In genomic region chr9:53794490-53794889, GRCm38 (mm10) we compare ENCODE assay signal across 13 mouse cellular contexts. TPM values are rescaled to one million over a fixed set of nuclear protein-coding genes. Genes with fewer than 3 reads are reported as not detected.
DNase-seq lines count a peak whose midpoint lies in the region; ATAC-seq and TF ChIP-seq lines count a peak whose summit lies in the region.
"Had no signal": no experiment of that assay in that cellular context is flagged by ENCODE, and none has a peak within 500 bp of the region (broad histone marks: within the 10 kb centered on the region; RNA-seq: fewer than 3 reads in every experiment).

No protein-coding gene starts in this region.

- H3K36me3 ChIP-seq in embryonic facial prominence, embryonic 12.5 days = no peaks in the 10 kb centered on the region
- no peaks in the 10 kb centered on the region for H3K36me3 ChIP-seq in heart, embryonic 11.5 days (ENCODE audit: control insufficient read depth, insufficient read depth, low read length)
- H3K36me3 ChIP-seq: heart, embryonic 12.5 days; midbrain, embryonic 13.5 days; stomach, embryonic 15.5 days had no signal

- no peak overlapping the region for H3K4me3 ChIP-seq in embryonic facial prominence, embryonic 12.5 days
- no peak overlapping the region for H3K4me3 ChIP-seq in heart, embryonic 11.5 days (ENCODE audit: low read depth, low read length)
- H3K4me3 ChIP-seq: gastrocnemius, adult 2 months; heart, embryonic 12.5 days; midbrain, embryonic 13.5 days; stomach, embryonic 15.5 days had no signal

- DNase-seq in kidney, postnatal 14 days = peak; percentile 15
- DNase-seq in kidney, adult 18-20 months = no peak
- peak; percentile 42 for DNase-seq in brain, embryonic 14.5 days (ENCODE audit: low read depth)
- peak; percentile 14 for DNase-seq in lung, postnatal 10 days
- no peak for DNase-seq in frontal cortex, postnatal 10 days (ENCODE audit: low spot score in 2 of 2)
- DNase-seq: cerebellum, adult 8-10 months; gastrocnemius, adult 2 months; thymus, postnatal 4 days had no signal

- H3K4me1 ChIP-seq in embryonic facial prominence, embryonic 12.5 days = peaks cover 9% of the 10 kb centered on the region; the same call in 1 of the 2 replicates
- no peaks in the 10 kb centered on the region for H3K4me1 ChIP-seq in heart, embryonic 11.5 days (ENCODE audit: control insufficient read depth, insufficient read depth, low read length)
- H3K4me1 ChIP-seq: heart, embryonic 12.5 days; midbrain, embryonic 13.5 days; stomach, embryonic 15.5 days had no signal

- no peak overlapping the region for H3K9ac ChIP-seq in embryonic facial prominence, embryonic 12.5 days
- H3K9ac ChIP-seq in heart, embryonic 11.5 days (ENCODE audit: low read depth, low read length) = no peak overlapping the region
- H3K9ac ChIP-seq: heart, embryonic 12.5 days; midbrain, embryonic 13.5 days; stomach, embryonic 15.5 days had no signal

- ATAC-seq in embryonic facial prominence, embryonic 12.5 days (ENCODE audit: insufficient number of reproducible peaks, insufficient read depth, low FRiP score, low TSS enrichment) = no peak
- no peak for ATAC-seq in heart, embryonic 11.5 days (replicated peaks; ENCODE audit: insufficient number of reproducible peaks, low FRiP score, low TSS enrichment)
- ATAC-seq: midbrain, embryonic 13.5 days had no signal

- whole genome bisulfite sequencing in embryonic facial prominence, embryonic 12.5 days = 39% methylated on average over 9 of the region's 9 CpGs
- WGBS in heart, embryonic 11.5 days (ENCODE audit: insufficient replicate concordance) = 51% methylated on average over 9 of the region's 9 CpGs

- TF ChIP-seq POLR2A in brain, embryonic 14.5 days (IDR thresholded peaks at IDR 0.05; ENCODE audit: borderline replicate concordance, extremely low read depth, insufficient read depth, insufficient read length, poor library complexity, severe bottlenecking) = no peak

- no peak for TF ChIP-seq CTCF in brain, embryonic 14.5 days (IDR thresholded peaks at IDR 0.05; ENCODE audit: borderline replicate concordance, extremely low read depth, insufficient read depth, insufficient read length)

- H3K4me2 ChIP-seq in embryonic facial prominence, embryonic 12.5 days (replicated peaks) = no peak overlapping the region
- no peak overlapping the region for H3K4me2 ChIP-seq in heart, embryonic 11.5 days
- H3K4me2 ChIP-seq: heart, embryonic 12.5 days; midbrain, embryonic 13.5 days; stomach, embryonic 15.5 days had no signal

- no peaks in the 10 kb centered on the region for H3K9me3 ChIP-seq in embryonic facial prominence, embryonic 12.5 days
- no peaks in the 10 kb centered on the region for H3K9me3 ChIP-seq in heart, embryonic 11.5 days (replicated peaks; ENCODE audit: control insufficient read depth, low read length)
- H3K9me3 ChIP-seq: heart, embryonic 12.5 days; midbrain, embryonic 13.5 days; stomach, embryonic 15.5 days had no signal

- no peaks in the 10 kb centered on the region for H3K27me3 ChIP-seq in embryonic facial prominence, embryonic 12.5 days
- H3K27me3 ChIP-seq in heart, embryonic 11.5 days (ENCODE audit: control insufficient read depth, insufficient read depth, low read length) = no peaks in the 10 kb centered on the region
- H3K27me3 ChIP-seq: heart, embryonic 12.5 days; midbrain, embryonic 13.5 days; stomach, embryonic 15.5 days had no signal

- H3K27ac ChIP-seq in embryonic facial prominence, embryonic 12.5 days = peak overlapping the region; percentile 4; the same call in 1 of the 2 replicates
- no peak overlapping the region for H3K27ac ChIP-seq in heart, embryonic 11.5 days (ENCODE audit: low read depth, low read length)
- H3K27ac ChIP-seq: gastrocnemius, adult 2 months; midbrain, embryonic 13.5 days; stomach, embryonic 15.5 days had no signal

RNA-seq across cellular contexts. Expression of gene Slc35f2, which starts 23.2 kb away (rescaled TPM):
- polyA plus RNA-seq in brain, embryonic 14.5 days (2012; rRNA removed) = 8.3 and 8.4 TPM in 2 replicates
- polyA plus RNA-seq in embryonic facial prominence, embryonic 12.5 days (2016; fragmentation: Nextera tagmentation; extraction: Ambion mirVana) = 7.2 and 8.2 TPM in 2 replicates
- polyA plus RNA-seq in heart, embryonic 11.5 days (2014; fragmentation: Nextera tagmentation; extraction: Ambion mirVana) = 0.82 and 1.2 TPM in 2 replicates

RNA-seq across cellular contexts. Expression of gene Sln, which starts 55.5 kb away (rescaled TPM):
- 0.14 and 0.39 TPM in 2 replicates for polyA plus RNA-seq in brain, embryonic 14.5 days (2012; rRNA removed)
- 10.9 and 13.5 TPM in 2 replicates for polyA plus RNA-seq in embryonic facial prominence, embryonic 12.5 days (2016; fragmentation: Nextera tagmentation; extraction: Ambion mirVana)
- polyA plus RNA-seq in heart, embryonic 11.5 days (2014; fragmentation: Nextera tagmentation; extraction: Ambion mirVana) = 10.4 and 10.6 TPM in 2 replicates

Comparison
In these comparisons a context has a peak if more than half of its experiments do, and no peak if none do; other contexts are left out.
1. DNase-seq: peak in kidney, postnatal 14 days (single experiment), brain, embryonic 14.5 days (single experiment) and lung, postnatal 10 days (single experiment); none in kidney, adult 18-20 months (single experiment) and frontal cortex, postnatal 10 days (0 of 2).